Mouse (Mus musculus) heart, postnatal 0 days (tissue): ENCODE results near the gene Gm17509. TPM values are rescaled to one million over a fixed set of nuclear protein-coding genes. Genes with fewer than 3 reads are reported as not detected.
"Not testable (repeated sequence)": the region's sequence is repeated elsewhere in the genome, so short reads cannot be mapped to it uniquely, and the experiment has no call there.

ENCODE experiments used
- ATAC-seq: fragments of 200-750 bp; cut with Nextera tagmentation; 2 replicates; pipeline ENCODE4 v1.8.0; 2017; ENCODE audit warnings: low read depth, moderate number of reproducible peaks, moderate library complexity; ENCODE audit not compliant: insufficient read depth
- DNase-seq: peaks from one replicate; pipeline ENCODE4 v3.0.0-alpha.2; 2016; ENCODE audit warnings: low spot score
- H3K27ac ChIP-seq: fragments of 300-500 bp; sonication (generic); 2 replicates; pipeline ENCODE4 v1.5.1; 2014; ENCODE audit warnings: low read depth, mild to moderate bottlenecking
- H3K27me3 ChIP-seq: fragments of 300-500 bp; sonication (generic); 2 replicates; pipeline ENCODE4 v1.6.1; 2014; ENCODE audit warnings: low read length, mixed read lengths; ENCODE audit not compliant: control insufficient read depth, insufficient read depth
- H3K36me3 ChIP-seq: fragments of 300-500 bp; sonication (generic); replicated peaks from 2 replicates; pipeline ENCODE4 v1.6.1; 2014; ENCODE audit warnings: low read length, mixed read lengths; ENCODE audit not compliant: control insufficient read depth, insufficient read depth
- H3K4me1 ChIP-seq: fragments of 300-500 bp; sonication (generic); 2 replicates; pipeline ENCODE4 v1.6.1; 2014; ENCODE audit warnings: antibody characterized with exemption; ENCODE audit not compliant: control insufficient read depth, insufficient read depth
- H3K4me2 ChIP-seq: fragments of 300-500 bp; sonication (generic); 2 replicates; pipeline ENCODE4 v1.6.1; 2014; ENCODE audit warnings: low read depth, mild to moderate bottlenecking, low read length, moderate library complexity
- H3K4me3 ChIP-seq: fragments of 300-500 bp; sonication (generic); 2 replicates; pipeline ENCODE4 v1.5.1; 2014; ENCODE audit warnings: low read depth, low read length
- H3K9ac ChIP-seq: fragments of 300-500 bp; sonication (generic); replicated peaks from 2 replicates; pipeline ENCODE4 v1.6.1; 2014; ENCODE audit warnings: low read depth, low read length, mixed read lengths
- H3K9me3 ChIP-seq: fragments of 300-500 bp; sonication (generic); replicated peaks from 2 replicates; pipeline ENCODE4 v1.6.1; 2016; ENCODE audit warnings: low read length; ENCODE audit not compliant: control insufficient read depth
- CTCF ChIP-seq: IDR thresholded peaks from 2 replicates; pipeline ENCODE4 v1.5.1; 2016; ENCODE audit warnings: antibody characterized with exemption, control low read depth, low read depth
- EP300 ChIP-seq: IDR thresholded peaks from 2 replicates; pipeline ENCODE4 v1.6.1; 2016; ENCODE audit warnings: antibody characterized with exemption, low read depth
- WGBS: fragments of 180-500 bp; shearing (Covaris S2); extraction: QIAGEN DNeasy Blood & Tissue Kit; methylation state at CpG from one replicate; pipeline ENCODE4 v1.1.7; 2014; 5-methylcytosine and 5-hydroxymethylcytosine counted together
- polyA plus RNA-seq: library from polyadenylated mRNA; unstranded; fragments of >200 nt; fragmentation: Nextera tagmentation; extraction: Ambion mirVana; gene quantifications from 2 replicates; pipeline ENCODE4 v1.2.1, GENCODE M21; 2015
- total RNA-seq: library from RNA; depleted of rRNA; stranded (reverse); fragments of >200 nt; gene quantifications from 2 replicates; pipeline ENCODE4 v1.2.3, GENCODE M21; 2014; ENCODE audit warnings: low replicate concordance

Gene Gm17509
- total and polyA plus RNA-seq, 2 experiments from 2014 or later: not detected

- no peaks in the 10 kb centered on the region for H3K4me1 ChIP-seq
Measured at GRCm38 (mm10) chr13:117197666-117198065, 23.2 kb downstream of the Gm17509 start.

GRCm38 (mm10) chr13:117195569-117196495 lies 25.0 kb downstream of the Gm17509 start:
- Histone ChIP-seq H3K9me3 (no peaks in the 10 kb centered on the region), H3K36me3 (no peaks in the 10 kb centered on the region), H3K9ac (no peak overlapping the region), H3K27me3 (no peaks in the 10 kb centered on the region), H3K4me1 (no peaks in the 10 kb centered on the region), H3K4me2 (no peak overlapping the region), H3K4me3 (no peak overlapping the region), H3K27ac (no peak overlapping the region)
- WGBS: 74% methylated on average over 13 of the region's 13 CpGs
- ATAC-seq (no peak), DNase-seq (no peak)
- TF ChIP-seq EP300 (no peak), CTCF (no peak)

More at GRCm38 (mm10) chr13:117197666-117198065, 23.2 kb downstream of the Gm17509 start:
- Histone ChIP-seq H3K27ac (no peak overlapping the region), H3K27me3 (no peaks in the 10 kb centered on the region), H3K4me3 (no peak overlapping the region), H3K9ac (no peak overlapping the region), H3K9me3 (no peaks in the 10 kb centered on the region), H3K4me2 (no peak overlapping the region), H3K36me3 (no peaks in the 10 kb centered on the region)
- DNase-seq (no peak), ATAC-seq (no peak)
- TF ChIP-seq EP300 (no peak), CTCF (no peak)
- WGBS: 87% methylated on average over 2 of the region's 2 CpGs

- Histone ChIP-seq H3K4me3 (no peak overlapping the region), H3K9me3 (no peaks in the 10 kb centered on the region), H3K4me1 (no peaks in the 10 kb centered on the region), H3K27ac (no peak overlapping the region), H3K27me3 (no peaks in the 10 kb centered on the region), H3K4me2 (no peak overlapping the region), H3K36me3 (no peaks in the 10 kb centered on the region), H3K9ac (no peak overlapping the region)
- DNase-seq (no peak), ATAC-seq (no peak)
- no peak for TF ChIP-seq EP300
- no peak for TF ChIP-seq CTCF
- 77% methylated on average over 7 of the region's 7 CpGs for WGBS
Measured at GRCm38 (mm10) chr13:117193422-117193983, 27.4 kb downstream of the Gm17509 start.

GRCm38 (mm10) chr13:117192161-117192560 lies 28.7 kb downstream of the Gm17509 start:
- Histone ChIP-seq H3K9ac (no peak overlapping the region), H3K4me2 (no peak overlapping the region), H3K27ac (no peak overlapping the region), H3K36me3 (no peaks in the 10 kb centered on the region), H3K4me3 (no peak overlapping the region), H3K27me3 (no peaks in the 10 kb centered on the region), H3K9me3 (no peaks in the 10 kb centered on the region), H3K4me1 (no peaks in the 10 kb centered on the region)
- ATAC-seq: no peak
- WGBS: 83% methylated on average over 5 of the region's 5 CpGs
- TF ChIP-seq CTCF (no peak), EP300 (no peak)
- DNase-seq: no peak

- Histone ChIP-seq H3K27me3 (no peaks in the 10 kb centered on the region), H3K4me3 (no peak overlapping the region), H3K4me2 (no peak overlapping the region), H3K36me3 (no peaks in the 10 kb centered on the region), H3K9ac (no peak overlapping the region), H3K9me3 (no peaks in the 10 kb centered on the region), H3K27ac (no peak overlapping the region), H3K4me1 (no peaks in the 10 kb centered on the region)
- no peak for TF ChIP-seq CTCF
- DNase-seq: no peak
- 29% methylated on average over 6 of the region's 6 CpGs for WGBS
- no peak for ATAC-seq
Measured at GRCm38 (mm10) chr13:117185329-117185728, 35.5 kb downstream of the Gm17509 start.

- no peak overlapping the region for H3K4me3 ChIP-seq
- no peak overlapping the region for H3K4me2 ChIP-seq
- H3K9me3 ChIP-seq: no peaks in the 10 kb centered on the region
- H3K36me3 ChIP-seq: no peaks in the 10 kb centered on the region
- 61% methylated on average over 6 of the region's 6 CpGs for WGBS
- no peak overlapping the region for H3K27ac ChIP-seq
- no peak for TF ChIP-seq CTCF
- TF ChIP-seq EP300: no peak
- no peaks in the 10 kb centered on the region for H3K27me3 ChIP-seq
- no peak overlapping the region for H3K9ac ChIP-seq
- DNase-seq: no peak
- ATAC-seq: no peak
- no peaks in the 10 kb centered on the region for H3K4me1 ChIP-seq
Measured at GRCm38 (mm10) chr13:117183288-117183687, 37.6 kb downstream of the Gm17509 start.

GRCm38 (mm10) chr13:117180912-117181311 lies 40.0 kb downstream of the Gm17509 start:
- not testable (repeated sequence) for H3K27ac ChIP-seq, DNase-seq, H3K27me3 ChIP-seq, H3K4me1 ChIP-seq, H3K9me3 ChIP-seq, ATAC-seq, H3K36me3 ChIP-seq, H3K4me2 ChIP-seq, H3K9ac ChIP-seq, H3K4me3 ChIP-seq
- 82% methylated on average over 3 of the region's 3 CpGs for WGBS
